Mouse (Mus musculus) adrenal gland, adult 18-20 months (tissue): ENCODE measurements at regions not wholly inside any gene's neighbourhood (a gene's known extent, or its start where the extent isn't known, plus 50 kb on each side); places are given as distances from the start of the nearest gene placed in this dataset.
"Not testable (repeated sequence)": the region's sequence is repeated elsewhere in the genome, so short reads cannot be mapped to it uniquely, and the experiment has no call there.

Experiments used
- DNase-seq, 2 experiments: peaks; one replicate each; pipeline ENCODE4 v3.0.0; 2021 to 2022; ENCODE audit warnings: low spot score in 2 of 2

- no peak for DNase-seq
Measured at GRCm38 (mm10) chr4:153806820-153807436, 150.1 kb upstream of the A430005L14Rik start.

GRCm38 (mm10) chr4:153812866-153813265, 144.2 kb upstream of the A430005L14Rik start:
- no peak for DNase-seq

GRCm38 (mm10) chr4:153827914-153828313, 129.1 kb upstream of the A430005L14Rik start:
- no peak for DNase-seq

- no peak for DNase-seq
Measured at GRCm38 (mm10) chr4:153829766-153830165, 127.3 kb upstream of the A430005L14Rik start.

GRCm38 (mm10) chr4:153830491-153830890, 126.5 kb upstream of the A430005L14Rik start:
- DNase-seq, result no peak

GRCm38 (mm10) chr4:153831251-153831650, 125.8 kb upstream of the A430005L14Rik start:
- DNase-seq, result not testable (repeated sequence)

- no peak for DNase-seq
Measured at GRCm38 (mm10) chr4:153832151-153832550, 124.9 kb upstream of the A430005L14Rik start.

GRCm38 (mm10) chr4:153844766-153845165, 112.3 kb upstream of the A430005L14Rik start:
- DNase-seq, result no peak

GRCm38 (mm10) chr4:153848274-153848673, 108.8 kb upstream of the A430005L14Rik start:
- no peak for DNase-seq

- no peak for DNase-seq
Measured at GRCm38 (mm10) chr4:153850186-153850585, 106.9 kb upstream of the A430005L14Rik start.

GRCm38 (mm10) chr4:153854084-153854747, 102.8 kb upstream of the A430005L14Rik start:
- DNase-seq, result no peak

- DNase-seq, result no peak
Measured at GRCm38 (mm10) chr4:153854748-153855092, 102.3 kb upstream of the A430005L14Rik start.

GRCm38 (mm10) chr4:153861420-153861819, 95.6 kb upstream of the A430005L14Rik start:
- no peak for DNase-seq

GRCm38 (mm10) chr4:153862121-153862660, 94.8 kb upstream of the A430005L14Rik start:
- DNase-seq, result no peak

GRCm38 (mm10) chr4:153872346-153872745, 84.7 kb upstream of the A430005L14Rik start:
- peak in 1 of 2 experiments; percentile 8 for DNase-seq

GRCm38 (mm10) chr4:153875036-153875435, 82.0 kb upstream of the A430005L14Rik start:
- not testable (repeated sequence) for DNase-seq

GRCm38 (mm10) chr4:153876954-153877642, 79.9 kb upstream of the A430005L14Rik start:
- DNase-seq, result peak in 1 of 2 experiments; percentile 11

GRCm38 (mm10) chr4:153883057-153883456, 74.0 kb upstream of the A430005L14Rik start:
- DNase-seq, result no peak

- DNase-seq, result no peak
Measured at GRCm38 (mm10) chr4:153884044-153884443, 73.0 kb upstream of the A430005L14Rik start.

GRCm38 (mm10) chr4:153885836-153886235, 71.2 kb upstream of the A430005L14Rik start:
- no peak for DNase-seq

GRCm38 (mm10) chr4:153890130-153890529, 66.9 kb upstream of the A430005L14Rik start:
- DNase-seq, result no peak

GRCm38 (mm10) chr4:153899721-153900120, 57.3 kb upstream of the A430005L14Rik start:
- DNase-seq, result no peak
